Mouse (Mus musculus) CD4-positive helper T cell, adult 2 months (primary cell): ENCODE data around the gene Prl2c3.
"Not testable (repeated sequence)": the region's sequence is repeated elsewhere in the genome, so short reads cannot be mapped to it uniquely, and the experiment has no call there.

Source experiments
- DNase-seq: peaks from one replicate; pipeline ENCODE4 v3.0.0-alpha.2; 2012; ENCODE audit warnings: low read depth, missing footprints, low spot score

Prl2c3 gene

GRCm38 (mm10) chr13:12799979-12800378 lies at the start of gene Prl2c3:
Gene Prl2c3, minus strand, starts transcription at chr13:12800079.
- DNase-seq, result not testable (repeated sequence)

- DNase-seq, result not testable (repeated sequence)
Measured at GRCm38 (mm10) chr13:12848254-12848653, 48.4 kb upstream of the Prl2c3 start.

DNA sequence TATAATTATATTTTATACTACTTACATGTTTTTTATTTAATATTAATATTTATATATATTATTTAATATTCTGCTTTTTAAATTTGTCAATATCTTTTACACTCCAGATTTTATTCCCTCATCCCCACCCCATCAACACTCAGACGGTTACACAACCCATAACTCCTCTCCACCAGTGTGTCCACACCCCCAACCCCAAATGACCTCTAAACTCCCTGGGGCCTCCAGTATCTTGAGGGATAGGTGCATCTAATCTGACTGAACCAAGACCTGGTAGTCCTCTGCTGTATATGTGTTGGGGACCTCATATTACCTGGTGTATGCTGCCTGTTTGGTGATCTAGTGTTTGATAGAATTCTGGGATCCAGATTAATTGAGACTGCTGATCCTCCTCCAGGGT lies 44.8 kb upstream of the Prl2c3 start:
- DNase-seq, result not testable (repeated sequence)

DNA sequence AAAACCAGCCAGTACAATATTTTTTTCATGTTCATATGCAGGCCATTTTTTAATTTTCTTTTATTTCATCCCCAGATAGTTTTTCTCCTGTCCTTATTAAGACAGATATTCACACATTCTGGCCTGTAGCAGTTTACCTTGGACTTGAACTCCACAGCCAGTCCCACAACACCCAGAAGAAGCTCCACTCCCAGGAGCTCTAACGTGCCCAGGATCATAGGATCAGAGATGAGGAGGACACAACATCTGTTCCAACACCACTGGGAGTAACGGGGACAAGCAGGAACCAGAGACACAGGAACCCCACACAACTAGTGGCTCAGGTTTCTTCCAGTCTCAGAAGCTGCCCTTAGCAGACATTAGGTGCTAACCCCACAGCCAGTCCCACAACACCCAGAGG lies 37.7 kb upstream of the Prl2c3 start:
- not testable (repeated sequence) for DNase-seq

DNA sequence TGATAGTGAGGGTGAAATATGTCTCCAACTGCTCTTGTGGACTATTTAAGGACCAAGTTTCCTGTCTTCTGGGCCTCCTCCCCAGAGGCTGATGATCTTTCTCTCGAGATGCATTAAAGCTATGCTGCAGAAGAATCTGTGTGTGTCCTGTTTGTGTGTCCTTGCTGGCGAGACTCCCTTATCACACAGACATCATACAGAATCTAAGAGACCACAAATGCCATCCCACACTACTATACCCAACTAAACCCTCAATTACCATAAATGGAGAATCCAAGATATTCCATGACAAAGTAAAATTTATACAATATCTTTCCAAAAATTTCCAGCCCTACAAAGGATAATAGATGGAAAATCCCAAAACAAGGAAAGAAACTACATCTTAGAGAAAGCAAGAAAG lies 31.9 kb upstream of the Prl2c3 start:
- no peak for DNase-seq

GRCm38 (mm10) chr13:12829031-12829430 lies 29.2 kb upstream of the Prl2c3 start:
- no peak for DNase-seq

- DNase-seq, result not testable (repeated sequence)
Measured at GRCm38 (mm10) chr13:12824500-12825176, 24.8 kb upstream of the Prl2c3 start.

DNA sequence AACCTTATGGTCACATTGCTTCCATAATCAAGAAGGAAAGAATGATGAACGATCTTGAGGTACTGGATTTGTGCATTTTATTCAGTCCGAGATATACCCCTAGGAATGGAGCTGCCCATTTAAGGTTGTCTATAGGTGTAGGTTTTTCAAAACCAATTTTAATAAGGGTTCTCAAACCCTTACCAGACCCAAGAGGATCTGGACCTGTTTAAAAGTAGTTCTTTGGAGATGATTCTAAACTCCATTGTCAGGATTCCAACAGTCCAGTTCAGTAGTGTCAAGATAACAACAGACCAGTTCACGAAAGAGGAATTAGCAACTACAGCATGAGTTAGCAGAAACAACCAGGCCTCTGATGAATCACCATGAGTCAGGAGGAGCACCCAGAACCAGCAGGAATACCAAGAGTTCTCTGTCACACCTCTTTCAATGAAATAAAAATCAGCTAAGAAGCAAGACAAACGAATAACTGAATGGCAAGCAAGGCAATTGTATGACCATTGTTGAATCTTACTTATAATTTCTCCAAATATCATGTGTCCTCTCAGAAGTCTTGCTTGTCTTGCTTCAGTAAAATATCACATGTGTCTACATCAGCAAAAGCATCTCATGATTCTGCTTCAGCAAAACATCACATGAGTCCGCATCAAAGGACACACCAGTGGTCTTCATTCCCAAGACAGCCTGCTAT lies 14.0 kb upstream of the Prl2c3 start:
- DNase-seq, result not testable (repeated sequence)

- no peak for DNase-seq
Measured at GRCm38 (mm10) chr13:12809591-12809990, 9.7 kb upstream of the Prl2c3 start.

DNA sequence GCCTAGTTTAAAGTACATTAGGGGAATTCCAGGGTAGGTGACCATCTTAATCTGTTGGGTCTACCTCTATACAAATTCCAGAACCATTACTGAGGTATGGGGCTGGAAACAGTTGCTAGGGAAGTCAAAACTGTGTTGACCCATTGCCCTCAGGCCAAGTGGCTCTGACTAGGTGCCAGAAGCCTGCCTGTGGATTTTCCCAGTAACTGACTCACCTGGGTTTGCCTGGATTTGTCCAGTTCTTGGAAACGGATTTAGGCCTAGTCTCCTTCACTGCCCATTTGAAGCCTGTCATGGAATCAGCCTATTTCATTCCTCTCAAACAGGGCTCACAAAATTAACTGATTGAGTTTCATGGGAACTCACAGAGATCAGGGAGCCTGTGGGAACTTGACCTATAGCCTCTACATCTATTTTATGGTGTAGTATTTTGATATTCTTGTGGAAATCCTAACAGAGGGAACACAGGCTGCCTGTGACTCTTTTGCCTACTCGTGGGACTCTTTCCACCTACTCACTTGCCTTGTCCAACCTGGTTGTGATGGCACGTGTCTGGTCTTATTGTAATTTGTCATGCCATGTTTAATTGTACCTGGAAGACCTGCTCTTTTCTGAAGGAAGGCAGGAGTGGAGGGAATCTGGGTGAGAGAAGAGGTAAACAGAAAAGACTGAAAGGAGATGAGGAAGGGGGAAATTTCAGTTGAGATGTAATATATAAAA lies 9.1 kb upstream of the Prl2c3 start:
- not testable (repeated sequence) for DNase-seq

DNA sequence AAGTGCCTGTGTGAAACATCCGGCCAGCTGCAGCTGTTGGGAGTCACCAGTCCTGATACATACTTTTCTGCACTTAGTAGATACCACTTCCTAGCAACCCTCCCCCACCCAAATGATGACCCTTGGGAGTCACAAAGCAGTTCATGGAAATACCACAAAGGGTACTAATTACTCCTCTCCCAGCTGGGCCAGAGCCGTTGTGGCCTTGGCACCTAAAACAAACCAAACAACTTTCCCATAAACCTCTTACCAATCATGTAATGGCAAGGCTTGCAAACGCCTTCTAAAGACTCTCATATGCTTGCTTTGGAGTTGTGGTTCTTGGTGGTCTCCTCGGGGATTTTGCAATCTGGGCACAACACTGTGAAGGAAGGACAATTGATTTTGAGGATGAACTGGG lies 6.6 kb upstream of the Prl2c3 start:
- not testable (repeated sequence) for DNase-seq

- DNase-seq, result not testable (repeated sequence)
Measured at GRCm38 (mm10) chr13:12769442-12770091, 30.3 kb downstream of the Prl2c3 start.
